Mouse (Mus musculus) layer of hippocampus, adult 18-20 months (tissue): ENCODE measurements around the gene Prrc2a. TPM values are rescaled to one million over a fixed set of nuclear protein-coding genes. Genes with fewer than 3 reads are reported as not detected.

Experiments used
- DNase-seq, 2 experiments: peaks; one replicate each; pipeline ENCODE4 v3.0.0; 2022; ENCODE audit warnings: low spot score in 2 of 2
- total RNA-seq, 2 experiments: library from RNA; stranded (reverse); gene quantifications; 2 replicates each; pipeline ENCODE4 v1.2.3; 2021

Gene Prrc2a
- total RNA-seq, 2 experiments from 2014 or later: 317 to 343 TPM

- DNase-seq: no peak
These were observed 27.0 kb upstream of the Prrc2a start for GRCm38 (mm10) chr17:35191723-35192122.

- DNase-seq: no peak
These were observed 25.4 kb upstream of the Prrc2a start for GRCm38 (mm10) chr17:35190096-35190495.

GRCm38 (mm10) chr17:35189186-35189585 is 24.5 kb upstream of the Prrc2a start:
- DNase-seq: no peak

DNA sequence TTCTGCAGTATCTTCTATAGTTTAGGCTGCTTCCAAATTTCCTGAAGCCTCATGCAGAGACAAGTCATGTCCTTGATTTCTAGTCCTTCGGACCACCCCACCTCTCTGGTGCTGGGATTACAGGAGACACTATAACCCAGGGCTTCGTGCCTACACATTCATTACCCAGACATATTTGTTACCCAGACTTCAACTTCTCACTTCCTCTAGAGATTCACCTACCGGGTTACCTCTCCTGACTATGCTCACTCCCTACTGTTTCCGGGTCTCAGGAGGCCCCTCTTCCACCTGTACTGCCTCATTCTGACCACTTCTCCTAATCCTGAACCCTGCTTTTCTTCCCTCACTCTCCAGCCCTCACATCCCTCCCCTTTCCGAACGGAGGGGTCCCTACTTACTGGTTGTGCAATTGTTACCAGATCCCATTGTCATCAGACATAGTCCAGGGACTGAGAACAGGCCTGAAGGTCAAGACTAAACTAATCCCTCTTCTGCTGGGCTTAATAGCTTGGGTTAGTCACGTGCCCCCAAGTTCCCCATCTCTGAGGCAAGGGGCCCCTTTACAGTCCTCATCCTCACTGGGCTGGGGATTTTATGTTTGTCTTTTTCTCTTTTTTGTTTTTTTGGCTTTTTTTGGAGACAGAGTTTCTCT is 23.4 kb upstream of the Prrc2a start, which contains the start of gene Lst1:
Lst1 (minus strand) TSS at position 481 of the 652 bp plus-strand sequence.
- no peak for DNase-seq

DNA sequence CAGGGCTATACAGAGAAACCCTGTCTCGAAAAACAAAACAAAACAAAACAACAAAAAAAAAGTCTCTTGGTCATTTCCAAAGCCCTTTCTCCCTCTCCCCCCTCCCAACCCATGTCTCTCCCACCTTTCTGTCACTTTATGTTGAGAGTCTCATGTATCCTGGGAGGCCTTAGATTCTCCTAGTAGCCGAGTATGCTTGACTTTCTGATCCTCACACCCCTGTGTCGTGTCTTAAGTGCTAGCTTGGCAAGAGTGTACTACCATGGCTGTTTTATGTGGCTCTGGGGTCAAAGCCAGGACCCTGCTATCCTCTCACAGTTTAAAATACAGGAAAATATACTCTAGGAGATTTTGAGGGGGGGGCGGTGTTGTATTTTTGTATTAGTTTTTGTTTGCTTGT is 22.6 kb upstream of the Prrc2a start:
- no peak for DNase-seq

- DNase-seq: no peak
These were observed 22.0 kb upstream of the Prrc2a start for GRCm38 (mm10) chr17:35186681-35187080.

DNA sequence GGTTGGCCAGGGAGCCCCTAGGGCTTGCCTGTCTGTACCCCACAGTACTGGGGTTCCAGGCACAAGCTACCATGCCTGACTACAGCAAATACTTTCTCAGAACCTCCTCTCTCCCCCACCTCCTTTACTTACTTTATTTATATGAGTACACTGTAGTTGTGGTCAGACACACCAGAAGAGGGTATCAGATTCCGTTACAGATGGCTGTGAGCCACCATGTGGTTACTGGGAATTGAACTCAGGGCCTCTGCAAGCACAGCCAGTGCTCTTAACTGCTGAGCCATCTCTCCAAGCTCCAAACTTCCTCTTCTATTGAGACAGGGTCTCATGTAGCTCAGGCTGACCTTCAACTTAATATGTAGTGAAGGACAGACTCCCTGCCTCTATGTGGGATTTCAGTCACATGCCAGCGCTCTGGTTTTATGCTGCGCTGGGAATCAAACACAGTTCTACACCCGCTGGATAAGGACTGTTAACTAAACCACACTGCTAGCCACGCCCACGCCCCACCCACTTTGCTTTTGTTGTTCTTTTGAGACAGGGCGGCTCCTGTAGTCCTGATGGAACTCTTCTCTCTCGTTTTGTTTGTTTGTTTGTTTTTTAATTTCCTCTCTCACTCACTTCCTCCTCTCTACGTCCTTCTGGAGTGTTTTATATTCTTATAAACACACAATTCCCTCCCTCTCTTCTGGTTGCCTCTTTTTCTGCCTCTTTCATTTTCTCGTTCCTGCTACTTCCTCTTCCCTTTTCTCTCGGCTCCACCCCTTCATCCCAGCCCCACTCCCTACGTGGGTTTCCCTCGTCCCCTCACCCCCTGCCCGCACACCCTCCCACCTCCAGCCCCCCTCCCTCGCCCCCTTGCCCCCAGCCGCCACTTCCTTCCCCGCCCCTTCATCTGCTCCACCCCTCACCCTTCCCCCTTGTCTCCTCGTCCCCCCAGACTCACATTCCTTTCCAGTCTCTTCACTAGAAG is 21.2 kb upstream of the Prrc2a start:
- peak in 1 of 2 experiments; percentile 54 for DNase-seq

- no peak for DNase-seq
These were observed 15.4 kb upstream of the Prrc2a start for GRCm38 (mm10) chr17:35180093-35180492.

DNA sequence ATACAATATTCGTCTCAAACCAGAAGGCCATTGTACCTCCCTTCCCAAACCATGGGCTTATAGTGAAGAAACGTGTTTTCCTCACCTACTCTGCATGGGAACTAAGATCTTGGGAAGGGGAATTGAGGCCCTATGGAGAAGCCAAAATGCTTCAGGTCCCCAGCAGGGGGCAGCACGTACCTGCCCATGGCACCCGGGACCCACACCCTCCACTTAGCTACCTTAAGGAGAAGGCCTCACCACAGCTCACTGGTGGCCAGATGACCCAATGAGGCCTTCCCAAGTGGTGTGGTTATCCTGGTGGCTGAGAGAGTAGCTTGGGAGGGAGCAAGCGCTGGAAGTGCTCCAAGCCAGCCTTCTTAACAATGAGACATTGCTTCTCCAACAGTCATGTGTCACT is 13.8 kb upstream of the Prrc2a start:
- DNase-seq: peak in 1 of 2 experiments; percentile 70

- no peak for DNase-seq
These were observed 11.3 kb upstream of the Prrc2a start, which contains the start of gene Aif1 for GRCm38 (mm10) chr17:35175968-35176367. Aif1 (minus strand) TSS chr17:35176068.

GRCm38 (mm10) chr17:35175382-35175781 is 10.7 kb upstream of the Prrc2a start:
- no peak for DNase-seq

DNA sequence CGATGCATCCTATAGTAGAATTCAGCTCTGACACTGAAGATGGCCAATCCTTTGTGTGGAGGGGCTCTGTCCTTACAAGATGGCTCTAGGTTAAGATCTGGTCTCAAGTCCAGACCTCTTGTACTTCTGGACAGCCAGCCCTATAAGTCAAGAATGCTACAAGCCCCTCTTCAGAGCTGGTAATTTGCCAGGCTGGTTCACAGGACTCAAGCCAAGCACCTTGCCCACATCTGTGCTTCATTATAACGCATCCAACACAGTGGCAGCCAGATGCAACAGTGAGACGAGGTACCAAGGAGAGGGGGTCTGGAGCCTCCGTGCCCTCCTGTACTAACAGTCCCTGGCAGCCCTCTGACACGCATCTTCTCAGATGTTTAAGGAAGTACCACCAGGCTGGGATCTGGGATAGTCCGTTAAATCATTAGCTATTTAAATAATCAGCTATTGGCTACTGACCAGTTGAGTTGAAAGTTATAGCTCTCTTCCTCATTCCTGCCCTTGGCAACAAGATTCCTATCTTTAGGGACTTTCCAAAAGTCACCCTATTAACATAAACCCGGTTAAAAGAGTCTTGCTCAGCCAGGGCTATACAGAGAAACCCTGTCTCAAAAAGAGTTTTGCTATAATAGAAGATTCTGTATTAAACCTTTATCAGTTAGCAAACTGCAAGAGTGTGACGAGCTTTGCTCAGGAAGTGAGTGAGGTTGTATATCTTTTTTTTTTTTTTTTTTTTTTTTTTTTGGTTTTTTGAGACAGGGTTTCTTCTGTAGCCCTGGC is 9.7 kb upstream of the Prrc2a start:
- DNase-seq: no peak

GRCm38 (mm10) chr17:35173329-35173728 is 8.6 kb upstream of the Prrc2a start:
- DNase-seq: no peak

DNA sequence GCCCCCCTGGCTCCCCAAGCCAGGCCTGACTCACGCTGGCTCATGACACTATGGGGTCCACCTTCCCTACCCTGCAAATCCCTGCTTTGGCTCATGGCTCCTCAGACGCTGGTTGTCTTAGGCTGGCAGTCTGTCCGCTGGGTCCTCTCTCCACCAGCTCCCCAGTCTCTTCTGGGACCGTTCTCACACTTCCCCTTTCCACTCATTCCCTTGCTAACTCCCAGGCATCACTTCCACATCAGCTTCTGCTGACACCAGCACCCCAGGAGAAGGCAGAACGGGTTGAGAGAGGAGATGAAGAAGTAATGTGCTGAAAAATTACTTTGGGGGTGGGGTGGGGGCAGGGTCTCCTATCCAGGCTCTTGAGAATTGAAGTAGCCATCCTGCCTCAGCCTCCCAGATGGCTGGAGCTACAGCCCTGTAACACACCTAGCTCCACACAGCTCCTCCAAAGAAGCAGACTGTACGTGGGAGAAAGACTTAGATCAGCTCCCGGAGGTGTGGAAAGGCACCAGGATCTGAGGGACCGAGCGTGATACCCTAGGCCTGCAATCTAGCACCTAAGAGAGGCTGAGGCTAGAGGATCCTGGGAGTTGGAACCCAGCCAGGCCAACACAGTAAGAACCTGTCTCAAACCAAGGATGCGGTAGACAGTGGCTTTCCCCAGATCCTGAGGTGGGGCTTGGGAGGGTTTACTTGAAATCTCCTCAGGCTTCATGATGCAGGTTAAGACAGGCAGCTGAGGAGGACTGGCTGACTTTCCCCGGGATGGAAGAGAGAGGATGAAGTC is 7.9 kb upstream of the Prrc2a start:
- DNase-seq: no peak

DNA sequence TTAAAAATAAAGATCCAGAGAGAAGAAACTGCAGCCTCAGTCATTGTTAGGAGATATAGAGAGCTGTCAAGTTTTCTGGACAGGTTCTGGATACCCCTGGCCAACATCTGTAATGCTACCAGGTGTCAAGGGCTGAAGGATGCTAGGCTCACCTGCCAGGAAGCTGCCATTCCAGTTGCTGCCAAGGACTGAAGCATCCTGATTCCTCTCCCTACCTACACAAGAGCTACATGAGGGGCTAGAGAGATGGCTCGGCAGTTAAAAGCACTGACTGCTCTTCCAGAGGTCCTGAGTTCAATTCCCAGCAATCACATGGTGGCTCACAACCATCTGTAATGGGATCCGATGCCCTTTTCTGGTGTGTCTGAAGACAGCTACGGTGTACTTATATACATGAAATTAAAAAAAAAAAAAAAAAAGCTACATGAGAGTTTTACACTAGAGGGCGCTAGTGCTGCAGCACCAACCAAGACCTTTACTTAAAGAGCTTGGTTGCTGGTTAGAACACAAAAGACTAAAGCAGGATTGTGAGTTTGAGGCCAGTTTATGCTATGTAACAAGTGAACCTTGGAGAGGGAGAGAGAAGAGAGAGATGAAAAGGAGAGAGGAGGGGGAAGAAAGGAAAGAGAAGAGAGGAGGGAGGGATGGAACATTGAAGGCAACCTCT is 4.0 kb upstream of the Prrc2a start:
- DNase-seq: no peak

GRCm38 (mm10) chr17:35167794-35168193 is 3.1 kb upstream of the Prrc2a start:
- no peak for DNase-seq

DNA sequence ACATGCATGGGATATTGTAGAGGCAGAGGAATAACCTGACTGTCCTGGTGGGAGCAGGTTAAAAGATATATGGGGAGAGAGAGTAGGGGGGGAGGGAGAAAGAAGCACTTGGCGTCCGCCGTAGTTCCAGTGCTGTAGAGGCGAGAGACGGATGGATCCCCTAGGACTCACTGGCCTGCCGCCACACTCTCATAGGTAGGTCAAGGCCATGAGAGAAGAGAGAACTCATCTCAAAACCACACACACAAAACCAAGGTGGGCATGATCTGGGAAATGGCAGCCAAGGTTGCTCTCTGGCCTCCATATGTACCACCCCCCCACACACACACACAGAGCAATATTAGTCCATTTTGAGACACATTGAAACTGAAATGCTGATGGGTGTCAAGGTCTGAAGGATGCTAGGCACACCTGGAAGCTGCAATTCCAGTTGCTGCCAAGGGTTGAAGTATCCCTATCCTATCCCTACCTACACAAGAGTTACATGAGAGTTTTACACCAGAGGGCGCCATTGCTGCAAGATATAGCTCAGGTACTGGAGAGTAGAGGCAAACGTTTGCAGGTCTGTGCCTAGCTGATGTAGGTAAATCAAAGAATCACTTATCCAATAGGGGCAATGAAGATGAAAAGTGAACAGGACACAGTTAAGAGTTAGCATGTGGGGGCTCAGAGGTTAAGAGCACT is 1.8 kb upstream of the Prrc2a start:
- DNase-seq: peak in 1 of 2 experiments; percentile 74

GRCm38 (mm10) chr17:35165451-35166155 is 906 bp upstream of the Prrc2a start:
- no peak for DNase-seq

- DNase-seq: no peak
These were observed 504 bp downstream of the Prrc2a start for GRCm38 (mm10) chr17:35164218-35164567.
